Mouse (Mus musculus) yolk sac, embryonic 10.5 days (tissue): ENCODE measurements around the gene Corin.

ENCODE experiments used
- DNase-seq: peaks from one replicate; pipeline ENCODE4 v3.0.0-alpha.2; 2017; ENCODE audit warnings: low spot score

The Corin gene

GRCm38 (mm10) chr5:72315282-72315681, 189.0 kb downstream of the Corin start:
- DNase-seq = no peak

GRCm38 (mm10) chr5:72298418-72299104, 205.7 kb downstream of the Corin start:
- DNase-seq = no peak

- DNase-seq = no peak
Observed at GRCm38 (mm10) chr5:72285077-72285476, 219.2 kb downstream of the Corin start.

GRCm38 (mm10) chr5:72282907-72283306, 221.4 kb downstream of the Corin start:
- peak; percentile 65 for DNase-seq

GRCm38 (mm10) chr5:72269652-72270051, 234.6 kb downstream of the Corin start:
- no peak for DNase-seq

GRCm38 (mm10) chr5:72269204-72269603, 235.1 kb downstream of the Corin start:
- no peak for DNase-seq

- peak; percentile 43 for DNase-seq
Observed at GRCm38 (mm10) chr5:72266955-72267535, 237.2 kb downstream of the Corin start.

- DNase-seq = peak; percentile 83
Observed at GRCm38 (mm10) chr5:72264195-72264751, 240.0 kb downstream of the Corin start.

GRCm38 (mm10) chr5:72261802-72262324, 242.4 kb downstream of the Corin start:
- DNase-seq = no peak

- DNase-seq = no peak
Observed at GRCm38 (mm10) chr5:72259298-72259621, 245.0 kb downstream of the Corin start.

- no peak for DNase-seq
Observed at GRCm38 (mm10) chr5:72258409-72259297, 245.6 kb downstream of the Corin start.

GRCm38 (mm10) chr5:72257084-72257483, 247.2 kb downstream of the Corin start:
- DNase-seq = no peak

- DNase-seq = no peak
Observed at GRCm38 (mm10) chr5:72254958-72255357, 249.3 kb downstream of the Corin start.

GRCm38 (mm10) chr5:72250180-72250579, 254.1 kb downstream of the Corin start:
- no peak for DNase-seq
